Mouse (Mus musculus) kidney, adult 2 months (tissue): ENCODE results near the gene Gm34653.

Experiments
- CTCF ChIP-seq: fragments of 200-500 bp; conservative IDR thresholded peaks from 2 replicates; pipeline ENCODE4 v1.5.1; 2011; ENCODE audit warnings: low read depth, mild to moderate bottlenecking, control low read depth, low read length, moderate library complexity, mixed read lengths; ENCODE audit not compliant: insufficient read depth, insufficient read length
- POLR2A ChIP-seq: fragments of 200-500 bp; IDR thresholded peaks from one replicate; pipeline ENCODE4 v1.6.1; 2011; ENCODE audit warnings: low read depth, low read length, control low read depth

DNA sequence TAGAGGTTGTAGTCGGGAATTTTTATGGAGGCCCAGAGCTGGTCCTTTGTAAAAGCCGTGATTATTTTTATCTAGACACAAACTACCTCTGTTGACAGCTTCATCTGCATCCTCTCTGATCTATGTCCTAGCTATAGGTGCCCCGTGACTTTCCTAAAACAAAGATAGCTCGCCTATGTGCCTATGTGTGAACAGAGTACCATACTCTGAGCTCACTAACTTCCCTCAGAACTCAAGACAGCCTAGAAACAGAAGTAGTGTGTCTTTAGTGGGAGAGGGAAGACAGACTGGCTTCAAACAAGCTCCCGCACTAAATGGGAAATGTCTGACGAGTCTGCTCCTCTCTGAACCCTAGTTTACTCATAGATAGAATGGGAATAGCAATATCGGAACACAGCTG is 32.4 kb upstream of the Gm34653 start:
- TF ChIP-seq POLR2A: no peak
- no peak for TF ChIP-seq CTCF
